Comparison of ENCODE assay signal across 9 mouse cellular contexts in the genomic region with DNA sequence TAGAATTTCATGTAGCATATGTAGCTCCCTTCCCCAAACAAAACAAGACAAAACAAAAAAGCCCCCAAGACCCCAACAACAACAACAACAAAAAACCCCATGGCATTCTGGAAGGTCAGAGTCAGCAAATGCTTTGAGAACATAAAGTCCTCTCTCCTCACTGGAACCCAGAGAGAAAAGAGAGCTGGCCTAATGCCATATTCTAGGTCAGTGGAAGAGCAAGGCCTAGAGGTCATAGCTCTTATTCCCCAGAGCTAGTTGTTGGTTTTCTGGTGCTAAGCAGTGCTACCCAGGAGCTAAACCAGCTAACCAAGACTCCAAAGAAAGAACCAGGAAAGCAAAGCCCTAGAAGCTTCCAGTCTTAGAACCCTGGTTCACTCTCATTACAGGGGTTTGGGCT. TPM values are rescaled to one million over a fixed set of nuclear protein-coding genes. Genes with fewer than 3 reads are reported as not detected.
DNase-seq lines count a peak whose midpoint lies in the region; ATAC-seq and TF ChIP-seq lines count a peak whose summit lies in the region.
"Had no signal": no experiment of that assay in that cellular context is flagged by ENCODE, and none has a peak within 500 bp of the region (broad histone marks: within the 10 kb centered on the region; RNA-seq: fewer than 3 reads in every experiment).

No protein-coding gene starts in this region.

- TF ChIP-seq POLR2A in kidney, adult 2 months (IDR thresholded peaks at IDR 0.05; ENCODE audit: low read depth, low read length), result no peak

- TF ChIP-seq CTCF in kidney, adult 2 months (conservative IDR thresholded peaks at IDR 0.05; ENCODE audit: insufficient read depth, insufficient read length, low read depth, low read length), result no peak

- ATAC-seq in embryonic facial prominence, embryonic 15.5 days (ENCODE audit: insufficient number of reproducible peaks, low FRiP score, low TSS enrichment, low read depth), result no peak
- no peak for ATAC-seq in midbrain, embryonic 16.5 days

- H3K4me1 ChIP-seq in embryonic facial prominence, embryonic 15.5 days, result peaks cover 8% of the 10 kb centered on the region
- peaks cover 8% of the 10 kb centered on the region; the same call in 1 of the 2 replicates for H3K4me1 ChIP-seq in kidney, adult 2 months (ENCODE audit: control insufficient read depth, insufficient read depth, low read length)
- peaks cover 28% of the 10 kb centered on the region for H3K4me1 ChIP-seq in midbrain, embryonic 16.5 days (ENCODE audit: control insufficient read depth, insufficient read depth, low read length)

- H3K4me2 ChIP-seq in embryonic facial prominence, embryonic 15.5 days (replicated peaks), result peak overlapping the region; percentile 50
- peak overlapping the region; percentile 74 for H3K4me2 ChIP-seq in midbrain, embryonic 16.5 days (ENCODE audit: low read length)

- H3K27me3 ChIP-seq in embryonic facial prominence, embryonic 15.5 days, result no peaks in the 10 kb centered on the region
- no peaks in the 10 kb centered on the region for H3K27me3 ChIP-seq in kidney, adult 2 months (replicated peaks; ENCODE audit: control insufficient read depth, insufficient read depth, low read length)
- no peaks in the 10 kb centered on the region for H3K27me3 ChIP-seq in midbrain, embryonic 16.5 days (ENCODE audit: control insufficient read depth, insufficient read depth, low read depth, low read length)
- H3K27me3 ChIP-seq: Patski had no signal

- peak overlapping the region; percentile 91; the same call in 1 of the 2 replicates for H3K27ac ChIP-seq in embryonic facial prominence, embryonic 15.5 days (replicated peaks)
- peak overlapping the region; percentile 84 for H3K27ac ChIP-seq in kidney, adult 2 months (ENCODE audit: insufficient read depth, low read depth, low read length)
- H3K27ac ChIP-seq in midbrain, embryonic 16.5 days (ENCODE audit: low read length), result peak overlapping the region; percentile 90; the same call in 1 of the 2 replicates

- peaks cover 12% of the 10 kb centered on the region for H3K36me3 ChIP-seq in embryonic facial prominence, embryonic 15.5 days
- no peaks in the 10 kb centered on the region; the same call in 1 of the 2 replicates for H3K36me3 ChIP-seq in kidney, adult 2 months (ENCODE audit: control insufficient read depth, insufficient read depth, low read length)
- peaks cover 5% of the 10 kb centered on the region; the same call in 1 of the 2 replicates for H3K36me3 ChIP-seq in midbrain, embryonic 16.5 days (ENCODE audit: control insufficient read depth, insufficient read depth, low read length)

- peak; percentile 21 for DNase-seq in kidney, adult 18-20 months
- DNase-seq in kidney, postnatal 4 days, result no peak
- DNase-seq in kidney, adult 2 months, result peak; percentile 58
- DNase-seq in adrenal gland, adult 18-20 months (ENCODE audit: low spot score in 2 of 2), result no peak
- no peak for DNase-seq in cerebellum, postnatal 10 days
- DNase-seq in thymus, postnatal 0 days (ENCODE audit: low spot score), result no peak

- peak overlapping the region; percentile 64 for H3K4me3 ChIP-seq in embryonic facial prominence, embryonic 15.5 days (replicated peaks)
- peak overlapping the region; percentile 62 for H3K4me3 ChIP-seq in kidney, adult 2 months (ENCODE audit: insufficient read depth, low read depth, low read length)
- peak overlapping the region; percentile 57 for H3K4me3 ChIP-seq in midbrain, embryonic 16.5 days (ENCODE audit: low read depth, low read length)

- H3K9me3 ChIP-seq in embryonic facial prominence, embryonic 15.5 days (replicated peaks), result no peaks in the 10 kb centered on the region
- no peaks in the 10 kb centered on the region for H3K9me3 ChIP-seq in midbrain, embryonic 16.5 days (replicated peaks; ENCODE audit: control insufficient read depth, low read length, poor library complexity, severe bottlenecking)

- no peak overlapping the region; the same call in 1 of the 2 replicates for H3K9ac ChIP-seq in embryonic facial prominence, embryonic 15.5 days
- H3K9ac ChIP-seq in midbrain, embryonic 16.5 days (ENCODE audit: low read depth, low read length), result peak overlapping the region; percentile 68; the same call in 1 of the 2 replicates

RNA-seq across cellular contexts. Expression of a gene that starts 1.0 kb away (rescaled TPM):
- 193 and 199 TPM in 2 replicates for polyA plus RNA-seq in embryonic facial prominence, embryonic 15.5 days (2015; fragmentation: Nextera tagmentation; extraction: Ambion mirVana)
- 749 and 831 TPM in 2 replicates for polyA plus RNA-seq in kidney, adult 2 months (2012; rRNA removed)
- polyA plus RNA-seq in midbrain, embryonic 16.5 days (2015; fragmentation: Nextera tagmentation; extraction: Ambion mirVana), result 232 and 252 TPM in 2 replicates
- total RNA-seq in adrenal gland, adult 18-20 months (2021), result 100 to 1,000 TPM; 495 to 693 TPM
- polyA plus RNA-seq in thymus, postnatal 0 days (2015; fragmentation: Nextera tagmentation; extraction: Ambion mirVana), result 191 and 203 TPM in 2 replicates

RNA-seq across cellular contexts. Expression of a gene that starts 1.2 kb away (rescaled TPM):
- 221 and 235 TPM in 2 replicates for polyA plus RNA-seq in embryonic facial prominence, embryonic 15.5 days (2015; fragmentation: Nextera tagmentation; extraction: Ambion mirVana)
- 239 and 253 TPM in 2 replicates for polyA plus RNA-seq in kidney, adult 2 months (2012; rRNA removed)
- polyA plus RNA-seq in midbrain, embryonic 16.5 days (2015; fragmentation: Nextera tagmentation; extraction: Ambion mirVana), result 126 and 131 TPM in 2 replicates
- 100 to 1,000 TPM; 138 to 158 TPM for total RNA-seq in adrenal gland, adult 18-20 months (2021)
- polyA plus RNA-seq in thymus, postnatal 0 days (2015; fragmentation: Nextera tagmentation; extraction: Ambion mirVana), result 235 and 241 TPM in 2 replicates

RNA-seq across cellular contexts. Expression of a gene that starts 11.5 kb away (rescaled TPM):
- 35.3 and 49.9 TPM in 2 replicates for polyA plus RNA-seq in embryonic facial prominence, embryonic 15.5 days (2015; fragmentation: Nextera tagmentation; extraction: Ambion mirVana)
- 2.6 and 4.0 TPM in 2 replicates for polyA plus RNA-seq in kidney, adult 2 months (2012; rRNA removed)
- 2.0 and 2.4 TPM in 2 replicates for polyA plus RNA-seq in midbrain, embryonic 16.5 days (2015; fragmentation: Nextera tagmentation; extraction: Ambion mirVana)
- under 1 TPM in 1 of 2 experiments, not detected in 1; 0.74 TPM for total RNA-seq in adrenal gland, adult 18-20 months (2021)
- 1.1 and 1.4 TPM in 2 replicates for polyA plus RNA-seq in thymus, postnatal 0 days (2015; fragmentation: Nextera tagmentation; extraction: Ambion mirVana)

RNA-seq across cellular contexts. Expression of a gene that starts 28.8 kb away (rescaled TPM):
- polyA plus RNA-seq in embryonic facial prominence, embryonic 15.5 days (2015; fragmentation: Nextera tagmentation; extraction: Ambion mirVana), result 1.1 and 1.6 TPM in 2 replicates
- 0.58 and 0.83 TPM in 2 replicates for polyA plus RNA-seq in kidney, adult 2 months (2012; rRNA removed)
- 0.25 and 0.40 TPM in 2 replicates for polyA plus RNA-seq in midbrain, embryonic 16.5 days (2015; fragmentation: Nextera tagmentation; extraction: Ambion mirVana)
- under 1 TPM; 0.30 to 0.61 TPM for total RNA-seq in adrenal gland, adult 18-20 months (2021)
- polyA plus RNA-seq in thymus, postnatal 0 days (2015; fragmentation: Nextera tagmentation; extraction: Ambion mirVana), result 0.09 and 0.10 TPM in 2 replicates

RNA-seq across cellular contexts. Expression of a gene that starts 39.1 kb away (rescaled TPM):
- 1.3 TPM in 2 replicates for polyA plus RNA-seq in embryonic facial prominence, embryonic 15.5 days (2015; fragmentation: Nextera tagmentation; extraction: Ambion mirVana)
- polyA plus RNA-seq in kidney, adult 2 months (2012; rRNA removed), result 0.88 and 0.94 TPM in 2 replicates
- polyA plus RNA-seq in midbrain, embryonic 16.5 days (2015; fragmentation: Nextera tagmentation; extraction: Ambion mirVana), result 4.8 TPM in 2 replicates
- total RNA-seq in adrenal gland, adult 18-20 months (2021), result 1 to 10 TPM; 4.0 to 5.3 TPM
- 0.17 and 0.26 TPM in 2 replicates for polyA plus RNA-seq in thymus, postnatal 0 days (2015; fragmentation: Nextera tagmentation; extraction: Ambion mirVana)

Comparison
In these comparisons a context has a peak if more than half of its experiments do, and no peak if none do; other contexts are left out.
1. DNase-seq: peak in kidney, adult 18-20 months (single experiment) and kidney, adult 2 months (single experiment); none in kidney, postnatal 4 days (0 of 2), adrenal gland, adult 18-20 months (0 of 2), cerebellum, postnatal 10 days (0 of 2) and thymus, postnatal 0 days (single experiment).
2. Peak in every context shown above with its lines, with median percentiles within 50 percentile points of each other: H3K27ac ChIP-seq and H3K4me3 ChIP-seq.